Mouse (Mus musculus) lung, embryonic 15.5 days (tissue): Measurements from ENCODE around the gene Rap1b. TPM values are rescaled to one million over a fixed set of nuclear protein-coding genes. Genes with fewer than 3 reads are reported as not detected.

ENCODE experiments used
- ATAC-seq: fragments of 200-750 bp; cut with Nextera tagmentation; 2 replicates; pipeline ENCODE4 v1.8.0; 2017; ENCODE audit warnings: moderate number of reproducible peaks, borderline replicate concordance; ENCODE audit not compliant: low FRiP score, low TSS enrichment; ENCODE audit errors: extremely low read depth
- H3K27ac ChIP-seq: fragments of 300-500 bp; sonication (generic); 2 replicates; pipeline ENCODE4 v1.5.1; 2015; ENCODE audit warnings: moderate library complexity, mild to moderate bottlenecking, inconsistent platforms
- H3K27me3 ChIP-seq: fragments of 300-500 bp; sonication (generic); 2 replicates; pipeline ENCODE4 v1.6.1; 2015; ENCODE audit warnings: inconsistent platforms
- H3K36me3 ChIP-seq: fragments of 300-500 bp; sonication (generic); 2 replicates; pipeline ENCODE4 v1.6.1; 2015; ENCODE audit warnings: inconsistent platforms
- H3K4me1 ChIP-seq: fragments of 300-500 bp; sonication (generic); 2 replicates; pipeline ENCODE4 v1.6.1; 2015; ENCODE audit warnings: inconsistent platforms
- H3K4me2 ChIP-seq: fragments of 300-500 bp; sonication (generic); 2 replicates; pipeline ENCODE4 v1.6.1; 2015; ENCODE audit warnings: inconsistent platforms, mild to moderate bottlenecking, moderate library complexity
- H3K4me3 ChIP-seq: fragments of 300-500 bp; sonication (generic); 2 replicates; pipeline ENCODE4 v1.5.1; 2015; ENCODE audit warnings: mild to moderate bottlenecking, inconsistent platforms
- H3K9ac ChIP-seq: fragments of 300-500 bp; sonication (generic); 2 replicates; pipeline ENCODE4 v1.6.1; 2015; ENCODE audit warnings: inconsistent platforms
- H3K9me3 ChIP-seq: fragments of 300-500 bp; sonication (generic); 2 replicates; pipeline ENCODE4 v1.6.1; 2016; ENCODE audit warnings: inconsistent platforms
- WGBS: fragments of 180-500 bp; shearing (Covaris S2); methylation state at CpG from one replicate; pipeline ENCODE4 v1.1.7; 2015; 5-methylcytosine and 5-hydroxymethylcytosine counted together
- polyA plus RNA-seq: library from polyadenylated mRNA; unstranded; fragments of >200 nt; fragmentation: Nextera tagmentation; extraction: Ambion mirVana; gene quantifications from 2 replicates; pipeline ENCODE4 v1.2.1, GENCODE M21; 2015

The Rap1b gene
- polyA plus RNA-seq, 1 experiment from 2014 or later: 219 TPM

DNA sequence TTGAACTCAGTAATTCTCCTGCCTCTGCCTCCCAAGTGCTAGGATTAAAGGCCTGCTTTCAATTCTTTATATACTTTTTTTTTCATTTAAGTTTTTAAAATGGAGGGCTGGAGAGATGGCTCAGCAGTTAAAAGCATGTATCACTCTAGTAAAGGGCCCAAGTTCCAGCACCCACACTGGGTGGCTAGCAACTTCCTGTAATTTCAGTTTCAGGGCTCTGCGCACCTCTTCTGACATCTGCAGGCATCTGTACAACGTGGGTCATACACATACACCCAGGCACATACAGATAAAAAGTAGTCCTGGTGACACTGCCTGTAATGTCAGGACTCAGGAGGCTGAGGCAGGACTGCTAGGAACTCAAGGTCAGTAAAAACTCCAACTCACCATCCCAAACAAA lies 9.5 kb downstream of the Rap1b start:
- Histone ChIP-seq H3K27me3 (no peaks in the 10 kb centered on the region), H3K9ac (no peak overlapping the region), H3K4me2 (no peak overlapping the region), H3K36me3 (no peaks in the 10 kb centered on the region), H3K4me1 (peaks cover 6% of the 10 kb centered on the region), H3K4me3 (no peak overlapping the region), H3K27ac (no peak overlapping the region), H3K9me3 (no peaks in the 10 kb centered on the region)
- WGBS: 73% methylated on average over 2 of the region's 2 CpGs
- ATAC-seq: no peak

DNA sequence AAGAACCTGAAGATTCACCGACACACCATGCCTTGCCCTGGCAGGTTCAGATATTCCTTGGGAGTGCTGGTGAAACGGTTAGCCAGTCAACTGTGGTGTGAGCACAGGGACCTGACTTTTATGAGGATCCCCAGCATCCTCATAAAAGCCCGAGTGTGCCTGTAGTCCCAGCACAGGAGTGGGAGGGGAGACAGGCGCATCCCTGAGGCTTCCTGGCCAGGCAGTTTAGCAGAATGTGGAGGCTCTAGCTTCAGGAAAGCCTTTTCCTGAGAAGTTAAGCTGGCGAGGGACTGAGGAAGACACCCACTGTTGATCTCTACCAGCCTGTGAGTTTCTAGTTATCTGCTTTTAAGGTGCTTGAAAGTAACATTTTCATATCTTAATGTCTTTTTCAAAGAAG lies 10.4 kb downstream of the Rap1b start:
- Histone ChIP-seq H3K4me3 (no peak overlapping the region), H3K9ac (no peak overlapping the region), H3K4me1 (peaks cover 6% of the 10 kb centered on the region), H3K9me3 (no peaks in the 10 kb centered on the region), H3K27ac (no peak overlapping the region), H3K36me3 (no peaks in the 10 kb centered on the region), H3K4me2 (no peak overlapping the region), H3K27me3 (no peaks in the 10 kb centered on the region)
- ATAC-seq: no peak
- 68% methylated on average over 5 of the region's 5 CpGs for whole genome bisulfite sequencing

DNA sequence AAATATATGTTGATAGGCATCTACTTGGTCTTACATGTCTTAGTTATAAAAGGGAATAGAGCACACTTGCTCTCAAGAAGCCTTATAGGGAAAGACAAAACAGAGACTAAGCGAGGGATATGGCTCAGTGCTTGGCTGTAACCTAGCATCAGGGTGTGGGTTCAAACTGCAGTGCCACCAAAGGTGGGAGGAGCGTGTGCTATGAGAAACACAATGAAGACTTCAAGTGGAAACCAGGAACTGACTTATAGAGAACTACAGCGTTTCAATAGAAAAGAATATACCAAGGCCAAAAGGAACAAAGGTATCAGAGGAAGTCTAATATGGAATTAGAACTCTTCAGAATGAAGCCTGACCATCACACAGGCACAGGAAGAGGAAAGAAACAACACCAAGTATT lies 15.0 kb downstream of the Rap1b start:
- ATAC-seq: no peak
- Histone ChIP-seq H3K4me2 (no peak overlapping the region), H3K27ac (no peak overlapping the region), H3K4me1 (peaks cover 9% of the 10 kb centered on the region), H3K36me3 (no peaks in the 10 kb centered on the region), H3K9ac (no peak overlapping the region), H3K4me3 (no peak overlapping the region), H3K9me3 (no peaks in the 10 kb centered on the region), H3K27me3 (no peaks in the 10 kb centered on the region)
- WGBS: 76% methylated on average over 3 of the region's 3 CpGs

DNA sequence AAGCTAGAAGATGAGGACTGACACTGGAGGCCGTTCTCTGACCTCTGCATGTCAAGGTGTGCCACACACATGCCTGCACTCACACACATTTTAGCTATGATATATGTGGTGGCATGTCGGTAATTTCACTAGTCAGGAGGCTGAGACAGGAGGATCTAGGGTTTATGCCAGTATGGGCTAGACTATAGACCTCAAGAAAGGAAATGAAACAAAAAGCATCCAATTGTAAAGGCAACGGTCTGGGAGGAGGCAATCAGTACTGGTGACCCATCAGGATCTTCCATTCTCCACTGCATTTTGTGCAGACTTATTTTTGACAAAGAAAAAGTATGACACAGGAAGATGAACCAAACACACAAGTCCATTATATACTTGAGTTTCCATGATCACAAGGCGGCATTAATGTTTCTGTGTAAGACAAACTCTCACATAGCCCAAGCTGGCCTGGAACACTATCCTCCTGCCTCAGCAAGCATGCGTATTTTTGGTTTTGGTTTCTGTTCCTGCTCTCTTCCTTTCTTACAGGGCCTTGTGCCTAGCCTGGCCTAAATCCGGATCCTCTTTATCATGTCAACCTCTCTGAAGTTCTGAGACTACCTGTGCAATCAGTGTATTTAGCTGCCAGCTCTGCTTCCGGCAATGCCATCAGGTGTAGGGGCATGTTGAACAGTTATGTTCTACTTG lies 16.2 kb downstream of the Rap1b start:
- Histone ChIP-seq H3K36me3 (no peaks in the 10 kb centered on the region), H3K4me1 (peaks cover 12% of the 10 kb centered on the region), H3K9ac (no peak overlapping the region), H3K27me3 (no peaks in the 10 kb centered on the region), H3K27ac (no peak overlapping the region), H3K4me2 (no peak overlapping the region), H3K4me3 (no peak overlapping the region), H3K9me3 (no peaks in the 10 kb centered on the region)
- ATAC-seq: no peak
- 90% methylated on average over 7 of the region's 7 CpGs for WGBS

DNA sequence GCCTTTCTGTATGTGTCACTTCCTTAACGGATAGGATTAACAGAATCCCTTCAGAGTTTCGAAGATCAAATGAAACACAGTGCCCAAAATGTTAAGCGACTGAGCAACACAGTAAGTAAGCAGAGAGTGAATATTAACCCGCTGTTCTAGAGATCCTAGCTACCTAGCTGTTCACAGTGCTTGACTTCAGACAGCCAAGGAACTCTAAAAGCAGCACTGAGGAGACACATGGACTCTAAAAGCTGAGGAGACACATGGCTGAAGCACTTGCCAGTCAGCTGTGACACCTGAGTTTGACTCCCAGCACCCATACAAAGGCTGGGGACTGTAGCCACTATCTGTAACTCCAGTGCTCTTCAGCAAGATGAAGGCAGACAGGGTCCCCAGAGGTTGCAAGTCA lies 16.8 kb downstream of the Rap1b start:
- H3K4me2 ChIP-seq: no peak overlapping the region
- H3K9me3 ChIP-seq: no peaks in the 10 kb centered on the region
- H3K9ac ChIP-seq: no peak overlapping the region
- no peak overlapping the region for H3K4me3 ChIP-seq
- H3K36me3 ChIP-seq: 0 out of 2 replicates have a peak, but pooled peaks cover 3% of the 10 kb centered on the region
- 67% methylated on average over 4 of the region's 4 CpGs for WGBS
- H3K27ac ChIP-seq: no peak overlapping the region
- no peaks in the 10 kb centered on the region for H3K27me3 ChIP-seq
- ATAC-seq: no peak
- peaks cover 12% of the 10 kb centered on the region for H3K4me1 ChIP-seq

DNA sequence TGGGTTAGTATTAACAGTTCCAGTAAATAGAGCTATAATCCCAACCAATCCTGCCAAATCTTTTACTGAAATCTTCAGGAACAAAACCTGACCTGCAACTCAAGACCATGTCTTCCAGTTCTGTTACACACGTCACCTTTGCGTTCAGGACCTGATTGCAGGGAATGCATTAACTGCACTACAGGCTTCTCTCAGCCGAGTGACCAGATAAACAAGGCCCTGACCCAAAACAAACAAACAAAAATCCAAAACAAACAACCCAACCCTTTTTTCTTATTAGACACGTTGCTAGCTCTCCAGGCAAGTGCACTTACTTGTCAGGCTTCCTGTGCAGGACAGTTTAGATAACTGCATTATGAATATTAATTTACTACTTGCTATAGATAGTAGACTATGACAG lies 17.3 kb downstream of the Rap1b start:
- Histone ChIP-seq H3K36me3 (peaks cover 5% of the 10 kb centered on the region), H3K4me3 (no peak overlapping the region), H3K9ac (no peak overlapping the region), H3K4me2 (no peak overlapping the region), H3K9me3 (no peaks in the 10 kb centered on the region), H3K27ac (no peak overlapping the region), H3K4me1 (peaks cover 12% of the 10 kb centered on the region), H3K27me3 (no peaks in the 10 kb centered on the region)
- WGBS: 64% methylated on average over 4 of the region's 4 CpGs
- no peak for ATAC-seq

DNA sequence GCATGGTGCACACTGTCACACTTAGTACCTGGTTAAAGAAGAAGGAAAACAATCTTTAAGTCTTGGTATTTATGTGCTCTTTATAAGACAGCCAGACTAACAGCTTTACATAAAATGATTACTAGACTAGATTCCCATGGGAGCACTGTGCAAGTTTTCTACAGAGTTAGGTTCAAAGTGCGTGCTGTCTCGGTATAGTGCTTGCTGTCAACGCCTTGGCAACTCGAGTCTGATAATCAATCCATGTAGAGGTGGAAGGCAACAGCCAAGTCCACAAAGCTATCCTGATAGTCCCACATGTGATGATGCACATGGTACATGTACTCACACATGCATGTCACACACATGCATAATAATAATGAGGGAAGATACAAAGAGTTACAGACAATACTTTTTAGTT lies 21.2 kb downstream of the Rap1b start:
- H3K36me3 ChIP-seq: peaks cover 41% of the 10 kb centered on the region
- no peak overlapping the region for H3K27ac ChIP-seq
- H3K9ac ChIP-seq: no peak overlapping the region
- no peaks in the 10 kb centered on the region for H3K27me3 ChIP-seq
- H3K4me2 ChIP-seq: no peak overlapping the region
- no peak overlapping the region for H3K4me3 ChIP-seq
- 62% methylated on average over 4 of the region's 4 CpGs for WGBS
- no peak for ATAC-seq
- no peaks in the 10 kb centered on the region for H3K9me3 ChIP-seq
- H3K4me1 ChIP-seq: peaks cover 12% of the 10 kb centered on the region

DNA sequence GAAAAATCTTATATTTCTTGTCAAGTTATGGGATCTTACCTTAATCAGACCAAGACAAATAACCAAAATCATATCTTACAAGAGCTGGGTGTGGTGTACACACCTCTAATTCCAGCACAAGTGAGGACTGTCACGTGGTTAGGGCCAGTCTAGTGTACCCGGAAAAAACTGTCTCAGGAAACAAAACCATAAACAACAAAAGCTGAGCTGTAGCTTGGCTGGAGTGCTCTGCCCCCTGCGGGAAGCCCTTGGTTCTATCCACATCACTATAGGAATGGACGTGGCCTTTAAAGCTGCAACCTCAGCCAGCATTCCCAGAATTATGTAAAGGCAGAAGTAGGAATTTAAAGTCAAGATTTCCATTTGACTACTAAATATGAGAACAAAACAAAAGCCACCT lies 21.7 kb downstream of the Rap1b start:
- WGBS: 54% methylated on average over 4 of the region's 4 CpGs
- H3K27ac ChIP-seq: no peak overlapping the region

DNA sequence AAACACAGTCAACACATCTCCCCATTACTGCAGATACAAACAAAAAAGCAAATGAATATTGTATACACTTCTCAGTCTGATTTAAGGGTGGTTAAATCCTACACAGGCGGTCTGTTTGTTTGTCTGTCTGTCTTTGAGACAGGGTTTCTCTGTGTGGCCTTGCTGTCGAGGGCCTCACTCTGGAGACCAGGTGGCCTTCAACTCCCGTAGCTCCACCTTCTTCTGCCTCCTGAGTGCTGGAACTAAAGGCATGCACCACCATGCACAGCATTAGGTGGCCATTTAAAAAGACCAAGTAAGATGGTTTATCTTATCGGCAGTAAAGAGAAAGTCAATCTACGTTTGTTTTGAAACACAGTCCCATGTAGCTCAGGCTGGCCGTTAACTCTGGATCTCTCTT lies 22.5 kb downstream of the Rap1b start:
- H3K27ac ChIP-seq: no peak overlapping the region
- no peak overlapping the region for H3K4me3 ChIP-seq
- peaks cover 53% of the 10 kb centered on the region for H3K36me3 ChIP-seq
- H3K9me3 ChIP-seq: no peaks in the 10 kb centered on the region
- WGBS: 77% methylated on average over 6 of the region's 6 CpGs
- H3K27me3 ChIP-seq: no peaks in the 10 kb centered on the region
- peaks cover 8% of the 10 kb centered on the region for H3K4me1 ChIP-seq
- H3K4me2 ChIP-seq: no peak overlapping the region
- no peak overlapping the region for H3K9ac ChIP-seq
- ATAC-seq: no peak

More for the DNA sequence above, 21.7 kb downstream of the Rap1b start:
- no peak for ATAC-seq
- Histone ChIP-seq H3K4me3 (no peak overlapping the region), H3K27me3 (no peaks in the 10 kb centered on the region), H3K9me3 (no peaks in the 10 kb centered on the region), H3K36me3 (peaks cover 46% of the 10 kb centered on the region), H3K4me1 (peaks cover 12% of the 10 kb centered on the region), H3K4me2 (no peak overlapping the region), H3K9ac (no peak overlapping the region)

DNA sequence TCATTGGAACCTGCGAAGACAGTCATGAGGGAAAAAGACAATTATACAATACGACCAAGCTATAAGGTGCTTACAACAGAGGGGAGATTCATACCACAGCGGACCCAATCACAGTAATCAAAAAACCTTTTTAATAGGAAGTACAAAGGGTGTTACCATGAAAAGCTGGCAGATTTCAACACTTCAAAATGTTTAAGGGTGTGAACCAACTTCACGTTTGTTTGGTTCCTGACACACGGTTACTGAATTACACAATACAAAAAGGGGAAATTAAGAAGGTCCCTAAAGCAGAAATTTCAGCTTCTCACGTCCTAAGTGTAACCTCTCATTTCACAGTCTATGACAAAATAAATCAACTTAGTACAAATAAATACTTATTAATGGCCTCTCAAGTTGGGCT lies 27.2 kb downstream of the Rap1b start:
- H3K4me1 ChIP-seq: no peaks in the 10 kb centered on the region
- H3K36me3 ChIP-seq: peaks cover 82% of the 10 kb centered on the region
- no peak for ATAC-seq
- no peak overlapping the region for H3K4me2 ChIP-seq
- no peak overlapping the region for H3K27ac ChIP-seq
- no peak overlapping the region for H3K9ac ChIP-seq
- no peaks in the 10 kb centered on the region for H3K9me3 ChIP-seq
- H3K27me3 ChIP-seq: no peaks in the 10 kb centered on the region
- WGBS: 86% methylated on average over 6 of the region's 6 CpGs
- no peak overlapping the region for H3K4me3 ChIP-seq

DNA sequence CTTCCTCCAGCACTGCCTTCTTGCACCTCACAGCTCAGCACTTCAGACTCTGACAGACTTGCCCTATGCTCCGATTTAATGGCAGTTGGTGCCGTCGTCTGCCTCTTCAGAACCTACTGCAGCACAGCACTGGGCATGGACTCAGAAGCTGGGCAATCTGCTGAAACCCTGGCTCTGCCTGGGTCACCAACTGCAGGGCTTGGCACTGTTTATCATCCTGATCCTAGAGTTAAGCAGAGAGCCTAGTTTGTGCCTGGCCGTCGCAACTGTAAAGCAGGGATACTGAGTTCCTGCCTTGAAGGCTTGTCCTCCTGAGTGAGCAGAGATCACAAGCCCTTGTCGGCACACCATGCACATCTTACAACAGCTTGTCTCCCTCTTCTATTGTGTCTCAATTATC lies 29.1 kb downstream of the Rap1b start:
- H3K27me3 ChIP-seq: no peaks in the 10 kb centered on the region
- peaks cover 80% of the 10 kb centered on the region for H3K36me3 ChIP-seq
- no peak overlapping the region for H3K27ac ChIP-seq
- H3K4me2 ChIP-seq: no peak overlapping the region
- no peak overlapping the region for H3K9ac ChIP-seq
- WGBS: 89% methylated on average over 6 of the region's 6 CpGs
- ATAC-seq: no peak
- H3K9me3 ChIP-seq: no peaks in the 10 kb centered on the region
- no peak overlapping the region for H3K4me3 ChIP-seq
- H3K4me1 ChIP-seq: no peaks in the 10 kb centered on the region

DNA sequence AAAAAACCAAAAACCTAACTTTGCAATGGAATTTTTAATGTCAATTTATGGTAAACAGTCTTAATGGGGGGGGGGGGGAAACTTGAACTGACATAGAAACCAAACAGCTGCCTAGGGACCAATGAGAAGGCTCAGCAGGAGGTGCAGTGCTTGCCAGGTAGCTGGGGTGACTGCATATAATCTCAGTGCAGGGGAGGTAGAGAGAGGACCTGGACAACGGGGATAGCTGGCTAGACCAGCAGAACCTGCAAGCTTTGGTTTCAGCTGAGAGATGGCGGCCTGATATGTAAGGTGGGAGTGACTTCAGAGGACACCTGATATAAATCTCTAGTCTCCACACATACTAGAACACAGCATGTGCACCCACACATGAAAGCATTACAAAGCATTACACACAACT lies 33.3 kb downstream of the Rap1b start:
- Histone ChIP-seq H3K4me3 (no peak overlapping the region), H3K36me3 (peaks cover 41% of the 10 kb centered on the region), H3K4me2 (no peak overlapping the region), H3K27me3 (no peaks in the 10 kb centered on the region), H3K9ac (no peak overlapping the region), H3K27ac (no peak overlapping the region), H3K9me3 (no peaks in the 10 kb centered on the region), H3K4me1 (no peaks in the 10 kb centered on the region)
- WGBS: 93% methylated on average over 2 of the region's 2 CpGs
- no peak for ATAC-seq

DNA sequence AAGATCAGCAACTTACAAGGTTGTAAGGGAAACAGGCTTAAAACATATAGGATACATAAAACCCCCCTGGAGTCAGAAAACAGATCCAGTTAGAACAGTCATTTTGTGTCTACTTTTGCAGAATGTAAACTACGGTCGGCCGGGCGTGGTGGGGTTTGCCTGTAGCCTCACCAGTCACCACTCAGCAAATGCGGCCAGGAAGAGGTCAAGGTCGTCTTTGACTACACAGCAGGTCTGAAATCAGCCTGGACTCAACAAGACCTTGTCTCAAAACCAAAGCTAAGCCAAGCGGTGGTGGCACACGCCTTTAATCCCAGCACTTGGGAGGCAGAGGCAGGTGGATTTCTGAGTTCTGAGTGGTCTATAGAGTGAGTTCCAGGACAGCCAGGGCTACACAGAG lies 34.3 kb downstream of the Rap1b start:
- no peak overlapping the region for H3K4me3 ChIP-seq
- H3K36me3 ChIP-seq: peaks cover 31% of the 10 kb centered on the region
- no peak overlapping the region for H3K9ac ChIP-seq
- no peaks in the 10 kb centered on the region for H3K4me1 ChIP-seq
- no peaks in the 10 kb centered on the region for H3K27me3 ChIP-seq
- no peak overlapping the region for H3K4me2 ChIP-seq
- ATAC-seq: no peak
- 89% methylated on average over 8 of the region's 8 CpGs for WGBS
- no peaks in the 10 kb centered on the region for H3K9me3 ChIP-seq
- no peak overlapping the region for H3K27ac ChIP-seq
